Mouse (Mus musculus): ENCODE data around the gene Abhd16b. TPM values are rescaled to one million over a fixed set of nuclear protein-coding genes. Genes with fewer than 3 reads are reported as not detected.

Gene Abhd16b
- polyA plus RNA-seq, 1 experiment: not detected

- Histone ChIP-seq H3K4me1 (ENCODE audit: control insufficient read depth, insufficient read depth, low read length) (peaks cover 16% of the 10 kb centered on the region), H3K4me3 (replicated peaks; ENCODE audit: insufficient read depth, low read depth, low read length) (no peak overlapping the region), H3K27me3 (ENCODE audit: control insufficient read depth, insufficient read depth, low read length) (no peaks in the 10 kb centered on the region), H3K27ac (ENCODE audit: insufficient read depth, low read length) (no peak overlapping the region)
- DNase-seq: no peak
- 79% methylated on average over 1 of the region's 1 CpGs for WGBS
- TF ChIP-seq CTCF (IDR thresholded peaks at IDR 0.05; ENCODE audit: borderline replicate concordance, insufficient read depth, low read depth, low read length) (no peak), POLR2A (IDR thresholded peaks at IDR 0.05; ENCODE audit: borderline replicate concordance, insufficient read depth, low read length) (no peak)
These were observed 20.7 kb upstream of the Abhd16b start for GRCm38 (mm10) chr2:181472256-181472827.

- TF ChIP-seq POLR2A (IDR thresholded peaks at IDR 0.05; ENCODE audit: borderline replicate concordance, insufficient read depth, low read length) (no peak), CTCF (IDR thresholded peaks at IDR 0.05; ENCODE audit: borderline replicate concordance, insufficient read depth, low read depth, low read length) (no peak)
- no peak for DNase-seq
- H3K4me3 ChIP-seq (replicated peaks; ENCODE audit: insufficient read depth, low read depth, low read length): no peak overlapping the region
- H3K27ac ChIP-seq (ENCODE audit: insufficient read depth, low read length): no peak overlapping the region
- WGBS: 17% methylated on average over 2 of the region's 2 CpGs
- H3K4me1 ChIP-seq (ENCODE audit: control insufficient read depth, insufficient read depth, low read length): peaks cover 11% of the 10 kb centered on the region; the same call in 1 of the 2 replicates
- no peaks in the 10 kb centered on the region for H3K27me3 ChIP-seq (ENCODE audit: control insufficient read depth, insufficient read depth, low read length)
These were observed 9.9 kb upstream of the Abhd16b start for GRCm38 (mm10) chr2:181483120-181483519.

GRCm38 (mm10) chr2:181483562-181484318, 9.3 kb upstream of the Abhd16b start:
- no peaks in the 10 kb centered on the region for H3K27me3 ChIP-seq (ENCODE audit: control insufficient read depth, insufficient read depth, low read length)
- no peak overlapping the region for H3K4me3 ChIP-seq (replicated peaks; ENCODE audit: insufficient read depth, low read depth, low read length)
- H3K4me1 ChIP-seq (ENCODE audit: control insufficient read depth, insufficient read depth, low read length): peaks cover 11% of the 10 kb centered on the region; the same call in 1 of the 2 replicates
- TF ChIP-seq CTCF (IDR thresholded peaks at IDR 0.05; ENCODE audit: borderline replicate concordance, insufficient read depth, low read depth, low read length) (peak; percentile 52; the same call in 1 of the 2 replicates), POLR2A (IDR thresholded peaks at IDR 0.05; ENCODE audit: borderline replicate concordance, insufficient read depth, low read length) (no peak)
- DNase-seq: peak; percentile 59 to 67
- H3K27ac ChIP-seq (ENCODE audit: insufficient read depth, low read length): 0 out of 2 replicates have a peak overlapping the region, but pooled peaks have one; percentile 46
- WGBS: 28% methylated on average over 7 of the region's 7 CpGs

GRCm38 (mm10) chr2:181484456-181485233, 8.4 kb upstream of the Abhd16b start:
- Histone ChIP-seq H3K27ac (ENCODE audit: insufficient read depth, low read length) (no peak overlapping the region), H3K4me1 (ENCODE audit: control insufficient read depth, insufficient read depth, low read length) (peaks cover 11% of the 10 kb centered on the region; the same call in 1 of the 2 replicates), H3K4me3 (replicated peaks; ENCODE audit: insufficient read depth, low read depth, low read length) (no peak overlapping the region), H3K27me3 (ENCODE audit: control insufficient read depth, insufficient read depth, low read length) (no peaks in the 10 kb centered on the region)
- DNase-seq: no peak
- TF ChIP-seq CTCF (IDR thresholded peaks at IDR 0.05; ENCODE audit: borderline replicate concordance, insufficient read depth, low read depth, low read length) (no peak), POLR2A (IDR thresholded peaks at IDR 0.05; ENCODE audit: borderline replicate concordance, insufficient read depth, low read length) (no peak)
- 58% methylated on average over 6 of the region's 6 CpGs for WGBS

GRCm38 (mm10) chr2:181485741-181486140, 7.3 kb upstream of the Abhd16b start:
- no peaks in the 10 kb centered on the region for H3K27me3 ChIP-seq (ENCODE audit: control insufficient read depth, insufficient read depth, low read length)
- 52% methylated on average over 1 of the region's 1 CpGs for WGBS

GRCm38 (mm10) chr2:181487338-181488277, 5.4 kb upstream of the Abhd16b start:
- H3K4me1 ChIP-seq (ENCODE audit: control insufficient read depth, insufficient read depth, low read length): peaks cover 11% of the 10 kb centered on the region; the same call in 1 of the 2 replicates
- DNase-seq: no peak
- TF ChIP-seq POLR2A (IDR thresholded peaks at IDR 0.05; ENCODE audit: borderline replicate concordance, insufficient read depth, low read length): no peak
- TF ChIP-seq CTCF (IDR thresholded peaks at IDR 0.05; ENCODE audit: borderline replicate concordance, insufficient read depth, low read depth, low read length): no peak
- WGBS: 56% methylated on average over 5 of the region's 5 CpGs
- no peak overlapping the region for H3K27ac ChIP-seq (ENCODE audit: insufficient read depth, low read length)
- H3K27me3 ChIP-seq (ENCODE audit: control insufficient read depth, insufficient read depth, low read length): no peaks in the 10 kb centered on the region
- no peak overlapping the region for H3K4me3 ChIP-seq (replicated peaks; ENCODE audit: insufficient read depth, low read depth, low read length)

More at GRCm38 (mm10) chr2:181485741-181486140, 7.3 kb upstream of the Abhd16b start:
- Histone ChIP-seq H3K4me1 (ENCODE audit: control insufficient read depth, insufficient read depth, low read length) (peaks cover 11% of the 10 kb centered on the region; the same call in 1 of the 2 replicates), H3K4me3 (replicated peaks; ENCODE audit: insufficient read depth, low read depth, low read length) (no peak overlapping the region), H3K27ac (ENCODE audit: insufficient read depth, low read length) (no peak overlapping the region)
- DNase-seq: no peak
- TF ChIP-seq POLR2A (IDR thresholded peaks at IDR 0.05; ENCODE audit: borderline replicate concordance, insufficient read depth, low read length): no peak
- TF ChIP-seq CTCF (IDR thresholded peaks at IDR 0.05; ENCODE audit: borderline replicate concordance, insufficient read depth, low read depth, low read length): no peak
